Mouse (Mus musculus) E14TG2a.4 (cell line): ENCODE results near the gene Nhs.

ENCODE experiments used
- H3K27me3 ChIP-seq: 2 replicates; pipeline ENCODE4 v1.6.1; 2014; ENCODE audit warnings: low read length, control low read depth; ENCODE audit not compliant: insufficient read depth
- H3K36me3 ChIP-seq: 2 replicates; pipeline ENCODE4 v1.6.1; 2014; ENCODE audit warnings: low read length, control low read depth; ENCODE audit not compliant: insufficient read depth
- H3K4me1 ChIP-seq: replicated peaks from 2 replicates; pipeline ENCODE4 v1.6.1; 2014; ENCODE audit warnings: low read depth, low read length, control low read depth
- H3K4me3 ChIP-seq: replicated peaks from 2 replicates; pipeline ENCODE4 v1.5.1; 2014; ENCODE audit warnings: mild to moderate bottlenecking, low read length
- H3K9me3 ChIP-seq: 2 replicates; pipeline ENCODE4 v1.6.1; 2014; ENCODE audit warnings: low read length, control low read depth
- CTCF ChIP-seq: conservative IDR thresholded peaks from 2 replicates; pipeline ENCODE4 v1.5.1; 2014; ENCODE audit warnings: low read length
- NANOG ChIP-seq: IDR thresholded peaks from 2 replicates; pipeline ENCODE4 v1.6.1; 2014; ENCODE audit warnings: borderline replicate concordance, low read length, mixed read lengths
- POU5F1 ChIP-seq: IDR thresholded peaks from 2 replicates; pipeline ENCODE4 v1.6.1; 2014; ENCODE audit warnings: low read length, borderline replicate concordance

The Nhs gene

GRCm38 (mm10) chrX:162098364-162098763 lies 61.2 kb downstream of the Nhs start:
- H3K4me3 ChIP-seq, result no peak overlapping the region
- H3K9me3 ChIP-seq, result no peaks in the 10 kb centered on the region
- no peaks in the 10 kb centered on the region for H3K4me1 ChIP-seq
- H3K36me3 ChIP-seq, result no peaks in the 10 kb centered on the region
- TF ChIP-seq NANOG, result no peak
- no peak for TF ChIP-seq CTCF
- TF ChIP-seq POU5F1, result no peak
- H3K27me3 ChIP-seq, result no peaks in the 10 kb centered on the region

DNA sequence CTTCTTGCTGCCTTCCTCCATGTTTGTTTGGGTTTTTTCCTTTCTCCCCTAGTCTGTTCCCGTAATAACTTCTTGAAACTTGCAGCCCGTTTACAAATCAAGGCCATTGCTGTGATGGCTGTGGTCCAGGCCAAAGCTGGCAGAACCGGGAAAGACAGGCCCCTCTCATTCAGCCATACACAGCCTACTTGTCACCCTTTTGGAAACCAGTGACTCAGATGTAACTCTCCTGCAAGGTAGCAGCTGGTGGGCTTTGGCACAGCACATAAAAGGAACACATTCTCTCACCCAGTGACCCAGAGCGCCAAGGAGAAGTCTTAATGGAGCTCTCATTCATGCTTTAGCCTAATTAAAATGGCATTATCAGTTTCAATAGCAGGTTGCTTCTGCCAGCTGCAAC lies 72.2 kb downstream of the Nhs start:
- Histone ChIP-seq H3K27me3 (no peaks in the 10 kb centered on the region), H3K36me3 (no peaks in the 10 kb centered on the region), H3K4me3 (no peak overlapping the region), H3K4me1 (no peaks in the 10 kb centered on the region), H3K9me3 (no peaks in the 10 kb centered on the region)
- TF ChIP-seq NANOG (no peak), CTCF (no peak), POU5F1 (no peak)

DNA sequence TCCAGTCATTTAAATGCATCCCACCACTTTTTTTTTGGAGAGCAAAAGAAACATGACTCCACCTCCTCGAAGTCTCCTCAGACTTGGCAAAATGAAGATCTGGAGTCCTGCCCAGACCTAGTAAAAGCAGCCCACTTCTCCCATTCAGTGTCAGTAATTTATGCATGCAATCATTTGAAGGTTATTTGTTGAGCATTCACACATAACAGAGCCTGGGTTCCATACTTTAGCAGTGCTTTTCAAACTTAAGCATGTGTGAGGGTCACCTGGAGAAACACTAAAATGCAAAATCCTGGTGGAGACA lies 73.7 kb downstream of the Nhs start:
- no peaks in the 10 kb centered on the region for H3K27me3 ChIP-seq
- no peaks in the 10 kb centered on the region for H3K9me3 ChIP-seq

DNA sequence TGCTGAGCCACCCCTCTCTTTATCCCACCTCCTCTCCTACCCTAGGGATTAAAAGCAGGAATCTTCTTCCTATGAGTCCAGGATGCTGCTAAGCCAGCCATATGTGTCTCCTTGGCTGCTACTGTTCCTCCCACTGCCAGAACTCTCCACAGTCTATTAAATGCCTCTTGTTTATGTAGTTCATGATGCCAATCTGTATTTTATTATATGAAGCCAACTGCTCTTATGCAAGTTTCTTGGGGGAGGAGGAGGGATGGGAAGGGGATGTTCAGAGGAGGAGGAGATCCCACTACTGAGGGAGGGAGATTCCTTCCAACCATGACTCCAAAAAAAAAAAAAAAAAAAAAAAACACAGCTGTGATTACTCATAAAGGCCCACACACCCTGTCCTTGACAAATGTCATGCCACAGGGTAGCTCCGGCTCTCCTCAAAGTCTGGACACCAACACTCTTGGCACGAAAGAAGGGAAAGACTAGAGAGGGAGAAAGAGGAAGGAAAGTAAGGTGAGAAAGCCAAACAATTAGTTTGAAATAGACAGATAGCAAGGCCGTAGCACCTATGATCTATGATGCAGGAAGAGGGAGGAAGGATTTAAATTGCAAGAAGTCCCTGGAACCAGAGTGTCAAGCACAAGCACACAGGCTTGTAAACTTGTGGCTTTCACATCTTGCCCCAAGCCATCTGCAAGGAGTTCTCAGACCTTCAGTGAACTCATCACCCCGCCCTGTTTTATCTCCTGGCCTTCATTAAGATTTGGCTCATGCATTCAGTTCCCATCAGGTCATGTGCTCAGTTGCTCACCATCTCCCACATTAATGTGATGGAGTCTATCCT lies 74.3 kb downstream of the Nhs start:
- Histone ChIP-seq H3K9me3 (no peaks in the 10 kb centered on the region), H3K36me3 (no peaks in the 10 kb centered on the region), H3K4me1 (no peaks in the 10 kb centered on the region), H3K27me3 (no peaks in the 10 kb centered on the region), H3K4me3 (no peak overlapping the region)
- no peak for TF ChIP-seq NANOG
- no peak for TF ChIP-seq POU5F1
- no peak for TF ChIP-seq CTCF

More for the DNA sequence above, 73.7 kb downstream of the Nhs start:
- no peaks in the 10 kb centered on the region for H3K4me1 ChIP-seq
- TF ChIP-seq NANOG (no peak), CTCF (no peak), POU5F1 (no peak)
- no peak overlapping the region for H3K4me3 ChIP-seq
- no peaks in the 10 kb centered on the region for H3K36me3 ChIP-seq

- Histone ChIP-seq H3K4me1 (no peaks in the 10 kb centered on the region), H3K36me3 (no peaks in the 10 kb centered on the region), H3K4me3 (no peak overlapping the region), H3K27me3 (no peaks in the 10 kb centered on the region), H3K9me3 (no peaks in the 10 kb centered on the region)
- no peak for TF ChIP-seq NANOG
- no peak for TF ChIP-seq CTCF
- no peak for TF ChIP-seq POU5F1
These were observed 96.4 kb downstream of the Nhs start for GRCm38 (mm10) chrX:162063164-162063563.

GRCm38 (mm10) chrX:162055635-162056034 lies 103.9 kb downstream of the Nhs start:
- TF ChIP-seq POU5F1, result no peak
- TF ChIP-seq NANOG, result no peak
- TF ChIP-seq CTCF, result no peak
- H3K4me3 ChIP-seq, result no peak overlapping the region
- H3K36me3 ChIP-seq, result no peaks in the 10 kb centered on the region
- H3K9me3 ChIP-seq, result no peaks in the 10 kb centered on the region
- no peaks in the 10 kb centered on the region for H3K27me3 ChIP-seq
- peaks cover 17% of the 10 kb centered on the region for H3K4me1 ChIP-seq

- Histone ChIP-seq H3K4me3 (no peak overlapping the region), H3K9me3 (no peaks in the 10 kb centered on the region), H3K4me1 (peaks cover 17% of the 10 kb centered on the region), H3K36me3 (no peaks in the 10 kb centered on the region), H3K27me3 (no peaks in the 10 kb centered on the region)
- TF ChIP-seq POU5F1 (no peak), CTCF (no peak), NANOG (no peak)
These were observed 106.0 kb downstream of the Nhs start for GRCm38 (mm10) chrX:162053566-162053965.

GRCm38 (mm10) chrX:162052534-162052933 lies 107.0 kb downstream of the Nhs start:
- Histone ChIP-seq H3K27me3 (no peaks in the 10 kb centered on the region), H3K36me3 (no peaks in the 10 kb centered on the region), H3K9me3 (no peaks in the 10 kb centered on the region), H3K4me3 (no peak overlapping the region), H3K4me1 (peaks cover 17% of the 10 kb centered on the region)
- TF ChIP-seq CTCF (no peak), POU5F1 (no peak)

DNA sequence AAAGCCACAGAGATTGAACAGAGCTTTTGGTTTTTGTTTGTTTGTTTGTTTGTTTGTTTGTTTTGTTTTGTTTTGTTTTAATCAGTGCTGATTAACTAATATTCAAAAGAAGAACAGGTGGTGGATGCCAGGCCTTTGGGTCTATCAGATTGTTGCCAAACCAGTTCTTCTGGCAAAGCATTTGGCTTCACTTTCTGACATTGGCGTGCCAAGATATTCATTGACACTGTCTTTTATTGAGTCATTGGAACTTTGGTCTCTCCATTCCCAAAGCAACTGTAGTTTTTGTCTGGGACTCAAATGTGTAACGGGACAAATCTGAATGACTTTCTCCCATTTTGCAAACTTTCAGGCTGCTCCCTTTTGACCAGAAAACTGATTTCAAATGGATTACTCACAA lies 109.9 kb downstream of the Nhs start:
- Histone ChIP-seq H3K36me3 (no peaks in the 10 kb centered on the region), H3K4me3 (no peak overlapping the region), H3K9me3 (no peaks in the 10 kb centered on the region), H3K4me1 (peaks cover 17% of the 10 kb centered on the region), H3K27me3 (no peaks in the 10 kb centered on the region)
- no peak for TF ChIP-seq CTCF
- no peak for TF ChIP-seq NANOG
- no peak for TF ChIP-seq POU5F1
